Mouse (Mus musculus) thymus, postnatal 4 days (tissue): ENCODE results near the gene Gadd45a.
A peak's percentile ranks its signal among the peaks of the same experiment; 100 is the strongest.

ENCODE experiments used
- DNase-seq: peaks from one replicate; pipeline ENCODE4 v3.0.0; 2021

Gene Gadd45a

GRCm38 (mm10) chr6:67036837-67037628 is at the start of gene Gadd45a:
Gene Gadd45a (minus strand): TSS chr6:67037457.
- DNase-seq = peak; percentile 96

- no peak for DNase-seq
Observed at GRCm38 (mm10) chr6:67085850-67086437, 48.7 kb upstream of the Gadd45a start.

- no peak for DNase-seq
Observed at GRCm38 (mm10) chr6:67084465-67084864, 47.2 kb upstream of the Gadd45a start.

GRCm38 (mm10) chr6:67081141-67081540 is 43.9 kb upstream of the Gadd45a start:
- no peak for DNase-seq

- no peak for DNase-seq
Observed at GRCm38 (mm10) chr6:67078076-67078475, 40.8 kb upstream of the Gadd45a start.

GRCm38 (mm10) chr6:67077477-67077876 is 40.2 kb upstream of the Gadd45a start:
- DNase-seq = no peak

- no peak for DNase-seq
Observed at GRCm38 (mm10) chr6:67076348-67076747, 39.1 kb upstream of the Gadd45a start.

- no peak for DNase-seq
Observed at GRCm38 (mm10) chr6:67074868-67075267, 37.6 kb upstream of the Gadd45a start.

GRCm38 (mm10) chr6:67073929-67074328 is 36.7 kb upstream of the Gadd45a start:
- DNase-seq = no peak

- DNase-seq = no peak
Observed at GRCm38 (mm10) chr6:67073446-67073845, 36.2 kb upstream of the Gadd45a start.

- DNase-seq = no peak
Observed at GRCm38 (mm10) chr6:67071615-67072014, 34.4 kb upstream of the Gadd45a start.

- DNase-seq = peak; percentile 30
Observed at GRCm38 (mm10) chr6:67069800-67070315, 32.6 kb upstream of the Gadd45a start.

- no peak for DNase-seq
Observed at GRCm38 (mm10) chr6:67069219-67069762, 32.0 kb upstream of the Gadd45a start.

- DNase-seq = no peak
Observed at GRCm38 (mm10) chr6:67060057-67060456, 22.8 kb upstream of the Gadd45a start.

- DNase-seq = no peak
Observed at GRCm38 (mm10) chr6:67057991-67058696, 20.9 kb upstream of the Gadd45a start.

- DNase-seq = peak; percentile 18
Observed at GRCm38 (mm10) chr6:67057574-67057973, 20.3 kb upstream of the Gadd45a start.

- no peak for DNase-seq
Observed at GRCm38 (mm10) chr6:67056889-67057564, 19.8 kb upstream of the Gadd45a start.

- DNase-seq = peak; percentile 23
Observed at GRCm38 (mm10) chr6:67056108-67056888, 19.0 kb upstream of the Gadd45a start.

GRCm38 (mm10) chr6:67050063-67050462 is 12.8 kb upstream of the Gadd45a start:
- no peak for DNase-seq

GRCm38 (mm10) chr6:67049695-67050038 is 12.4 kb upstream of the Gadd45a start:
- no peak for DNase-seq

- DNase-seq = no peak
Observed at GRCm38 (mm10) chr6:67048880-67049694, 11.8 kb upstream of the Gadd45a start.
